Mouse (Mus musculus): ENCODE measurements around the gene Trafd1.
"Not testable (repeated sequence)": the region's sequence is repeated elsewhere in the genome, so short reads cannot be mapped to it uniquely, and the experiment has no call there.

Trafd1 gene

GRCm38 (mm10) chr5:121330154-121330816, 55.1 kb downstream of the Trafd1 start:
- not testable (repeated sequence) for DNase-seq

- DNase-seq, result peak; percentile 47 to 60
Observed at GRCm38 (mm10) chr5:121329333-121330058, 55.9 kb downstream of the Trafd1 start.

GRCm38 (mm10) chr5:121326079-121326805, 59.2 kb downstream of the Trafd1 start:
- DNase-seq, result no peak
